ENCODE assay signal across 9 mouse cellular contexts in genomic region chr8:117314308-117314953, GRCm38 (mm10). TPM values are rescaled to one million over a fixed set of nuclear protein-coding genes. Genes with fewer than 3 reads are reported as not detected.
DNase-seq lines count a peak whose midpoint lies in the region; ATAC-seq and TF ChIP-seq lines count a peak whose summit lies in the region.
"Had no signal": no experiment of that assay in that cellular context is flagged by ENCODE, and none has a peak within 500 bp of the region (broad histone marks: within the 10 kb centered on the region; RNA-seq: fewer than 3 reads in every experiment).

No protein-coding gene starts in this region.

- no peaks in the 10 kb centered on the region for H3K27me3 ChIP-seq in lung, embryonic 14.5 days (ENCODE audit: insufficient read depth, low read length)
- H3K27me3 ChIP-seq in hindbrain, postnatal 0 days (ENCODE audit: insufficient read depth, low read length) = no peaks in the 10 kb centered on the region
- H3K27me3 ChIP-seq in liver, embryonic 16.5 days (ENCODE audit: control insufficient read depth, insufficient read depth, low read depth, low read length) = no peaks in the 10 kb centered on the region
- no peaks in the 10 kb centered on the region for H3K27me3 ChIP-seq in cerebellum, adult 2 months (ENCODE audit: control insufficient read depth, insufficient read depth, low read length)

- no peak overlapping the region for H3K27ac ChIP-seq in lung, embryonic 14.5 days (ENCODE audit: low read depth)
- peak overlapping the region; percentile 65 for H3K27ac ChIP-seq in hindbrain, postnatal 0 days
- 0 out of 2 replicates have a peak overlapping the region, but pooled peaks have one; percentile 52 for H3K27ac ChIP-seq in liver, embryonic 16.5 days (ENCODE audit: low read length)
- H3K27ac ChIP-seq in cerebellum, adult 2 months (ENCODE audit: insufficient read depth, low read length) = no peak overlapping the region
- H3K27ac ChIP-seq: heart, adult 2 months had no signal

- 24% methylated on average over 8 of the region's 8 CpGs for WGBS in lung, embryonic 14.5 days
- WGBS in hindbrain, postnatal 0 days = 21% methylated on average over 8 of the region's 8 CpGs
- 67% methylated on average over 8 of the region's 8 CpGs for WGBS in liver, embryonic 16.5 days (ENCODE audit: insufficient replicate concordance)
- 54% methylated on average over 8 of the region's 8 CpGs for WGBS in cerebellum, adult 2 months

- no peak for TF ChIP-seq CTCF in lung, embryonic 14.5 days (IDR thresholded peaks at IDR 0.05; ENCODE audit: low read depth)
- TF ChIP-seq CTCF in hindbrain, postnatal 0 days (IDR thresholded peaks at IDR 0.05; ENCODE audit: low read depth) = no peak
- no peak for TF ChIP-seq CTCF in cerebellum, adult 2 months (IDR thresholded peaks at IDR 0.05; ENCODE audit: borderline replicate concordance, insufficient read depth, low read depth, low read length)

- no peak overlapping the region for H3K4me2 ChIP-seq in lung, embryonic 14.5 days
- no peak overlapping the region for H3K4me2 ChIP-seq in hindbrain, postnatal 0 days (ENCODE audit: low read depth, low read length)
- no peak overlapping the region for H3K4me2 ChIP-seq in liver, embryonic 16.5 days (ENCODE audit: low read depth, low read length)

- H3K4me3 ChIP-seq in lung, embryonic 14.5 days (ENCODE audit: low read depth, low read length) = no peak overlapping the region
- no peak overlapping the region for H3K4me3 ChIP-seq in hindbrain, postnatal 0 days (ENCODE audit: low read length)
- no peak overlapping the region for H3K4me3 ChIP-seq in liver, embryonic 16.5 days (ENCODE audit: low read depth, low read length)
- H3K4me3 ChIP-seq in cerebellum, adult 2 months (replicated peaks; ENCODE audit: insufficient read depth, low read depth, low read length) = no peak overlapping the region
- H3K4me3 ChIP-seq: heart, adult 2 months had no signal

- peak; percentile 4; the same call in 1 of the 2 replicates for ATAC-seq in lung, embryonic 14.5 days (ENCODE audit: insufficient read depth)
- peak; percentile 6; the same call in 1 of the 2 replicates for ATAC-seq in hindbrain, postnatal 0 days
- peak; percentile 39; the same call in 1 of the 2 replicates for ATAC-seq in liver, embryonic 16.5 days (ENCODE audit: low read depth)
- no peak for ATAC-seq in CD4-positive, CD25-positive, alpha-beta regulatory T cell, adult 4 months

- H3K9me3 ChIP-seq in lung, embryonic 14.5 days (ENCODE audit: low read depth, low read length) = no peaks in the 10 kb centered on the region
- no peaks in the 10 kb centered on the region for H3K9me3 ChIP-seq in hindbrain, postnatal 0 days (ENCODE audit: low read length)
- H3K9me3 ChIP-seq in liver, embryonic 16.5 days (replicated peaks; ENCODE audit: control insufficient read depth, low read length) = no peaks in the 10 kb centered on the region

- TF ChIP-seq POLR2A in cerebellum, adult 2 months (IDR thresholded peaks at IDR 0.05; ENCODE audit: borderline replicate concordance, insufficient read depth, low read length) = no peak

- H3K9ac ChIP-seq in lung, embryonic 14.5 days = no peak overlapping the region
- no peak overlapping the region for H3K9ac ChIP-seq in hindbrain, postnatal 0 days (replicated peaks; ENCODE audit: low read length)
- no peak overlapping the region for H3K9ac ChIP-seq in liver, embryonic 16.5 days (ENCODE audit: low read depth, low read length)

- H3K4me1 ChIP-seq in lung, embryonic 14.5 days (ENCODE audit: insufficient read depth) = peaks cover 23% of the 10 kb centered on the region
- H3K4me1 ChIP-seq in hindbrain, postnatal 0 days (ENCODE audit: insufficient read depth, low read length) = peaks cover 21% of the 10 kb centered on the region
- peaks cover 11% of the 10 kb centered on the region for H3K4me1 ChIP-seq in liver, embryonic 16.5 days (ENCODE audit: control insufficient read depth, low read depth, low read length)
- peaks cover 11% of the 10 kb centered on the region for H3K4me1 ChIP-seq in cerebellum, adult 2 months (ENCODE audit: control insufficient read depth, insufficient read depth, low read length)

- DNase-seq in lung, embryonic 14.5 days = no peak
- DNase-seq in lung, postnatal 10 days = no peak
- DNase-seq in hindbrain, postnatal 0 days (ENCODE audit: low spot score) = no peak
- no peak for DNase-seq in cerebellum, adult 2 months
- DNase-seq in layer of hippocampus, postnatal 36 days = no peak
- DNase-seq in thymus, postnatal 10 days (ENCODE audit: low spot score in 2 of 2) = no peak
- DNase-seq: heart, adult 2 months had no signal

- no peaks in the 10 kb centered on the region for H3K36me3 ChIP-seq in lung, embryonic 14.5 days (ENCODE audit: insufficient read depth)
- H3K36me3 ChIP-seq in hindbrain, postnatal 0 days (ENCODE audit: insufficient read depth, low read length) = no peaks in the 10 kb centered on the region
- H3K36me3 ChIP-seq in liver, embryonic 16.5 days (ENCODE audit: control insufficient read depth, insufficient read depth) = 0 out of 2 replicates have a peak, but pooled peaks cover 3% of the 10 kb centered on the region

RNA-seq across cellular contexts. Expression of gene Cmip, which starts 57.6 kb away (rescaled TPM):
- polyA plus RNA-seq in lung, embryonic 14.5 days (2014; fragmentation: Nextera tagmentation; extraction: Ambion mirVana) = 22.8 and 26.5 TPM in 2 replicates
- total RNA-seq in hindbrain, postnatal 0 days (2014; rRNA removed) = 230 and 250 TPM in 2 replicates
- 160 and 163 TPM in 2 replicates for polyA plus RNA-seq in hindbrain, postnatal 0 days (2015; fragmentation: Nextera tagmentation; extraction: Ambion mirVana)
- 8.4 and 9.1 TPM in 2 replicates for polyA plus RNA-seq in liver, embryonic 16.5 days (2015; fragmentation: Nextera tagmentation; extraction: Ambion mirVana)
- polyA plus RNA-seq in cerebellum, adult 2 months (2012; rRNA removed) = 64.7 and 64.9 TPM in 2 replicates
- 100 to 1,000 TPM; 278 to 289 TPM for total RNA-seq in layer of hippocampus, postnatal 36 days (2021)
- polyA plus RNA-seq in CD4-positive, CD25-positive, alpha-beta regulatory T cell, adult 4 months (2017; shearing (Covaris generic)) = 10 to 100 TPM; 28.6 to 31.0 TPM

Comparison
In these comparisons a context has a peak if more than half of its experiments do, and no peak if none do; other contexts are left out.
1. H3K27ac ChIP-seq: peak in hindbrain, postnatal 0 days (single experiment) and liver, embryonic 16.5 days (single experiment); none in lung, embryonic 14.5 days (single experiment) and cerebellum, adult 2 months (single experiment).